ENCODE assay signal across 12 mouse cellular contexts in genomic region chr8:71411535-71412273, GRCm38 (mm10). TPM values are rescaled to one million over a fixed set of nuclear protein-coding genes. Genes with fewer than 3 reads are reported as not detected.
DNase-seq lines count a peak whose midpoint lies in the region; ATAC-seq and TF ChIP-seq lines count a peak whose summit lies in the region.
"Had no signal": no experiment of that assay in that cellular context is flagged by ENCODE, and none has a peak within 500 bp of the region (broad histone marks: within the 10 kb centered on the region; RNA-seq: fewer than 3 reads in every experiment).

No protein-coding gene starts in this region.

- H3K4me1 ChIP-seq in lung, embryonic 16.5 days (replicated peaks; ENCODE audit: control insufficient read depth, insufficient read depth, low read length), result peaks cover 6% of the 10 kb centered on the region
- H3K4me1 ChIP-seq in lung, adult 2 months (ENCODE audit: control insufficient read depth, insufficient read depth, low read length), result no peaks in the 10 kb centered on the region
- no peaks in the 10 kb centered on the region for H3K4me1 ChIP-seq in embryonic facial prominence, embryonic 14.5 days (ENCODE audit: control insufficient read depth, insufficient read depth, low read length)

- H3K36me3 ChIP-seq in lung, embryonic 16.5 days (ENCODE audit: control insufficient read depth, insufficient read depth, low read length), result peaks cover 11% of the 10 kb centered on the region
- peaks cover 27% of the 10 kb centered on the region for H3K36me3 ChIP-seq in embryonic facial prominence, embryonic 14.5 days (ENCODE audit: control insufficient read depth, insufficient read depth, low read length)

- H3K9ac ChIP-seq in lung, embryonic 16.5 days (ENCODE audit: low read length), result no peak overlapping the region
- no peak overlapping the region for H3K9ac ChIP-seq in embryonic facial prominence, embryonic 14.5 days (ENCODE audit: low read depth, low read length)

- TF ChIP-seq POLR2A in lung, adult 2 months (IDR thresholded peaks at IDR 0.05; ENCODE audit: borderline replicate concordance, extremely low read depth, low read depth, low read length), result no peak

- no peak overlapping the region for H3K4me2 ChIP-seq in lung, embryonic 16.5 days (ENCODE audit: low read depth, low read length)
- no peak overlapping the region for H3K4me2 ChIP-seq in embryonic facial prominence, embryonic 14.5 days (ENCODE audit: low read depth, low read length)

- H3K27ac ChIP-seq in lung, embryonic 16.5 days (ENCODE audit: low read length), result no peak overlapping the region
- H3K27ac ChIP-seq in embryonic facial prominence, embryonic 14.5 days (replicated peaks; ENCODE audit: low read depth, low read length), result no peak overlapping the region

- TF ChIP-seq CTCF in lung, adult 2 months (IDR thresholded peaks at IDR 0.05; ENCODE audit: insufficient read depth, low read length), result no peak

- H3K27me3 ChIP-seq in lung, embryonic 16.5 days (ENCODE audit: control insufficient read depth, insufficient read depth, low read depth, low read length), result no peaks in the 10 kb centered on the region
- no peaks in the 10 kb centered on the region for H3K27me3 ChIP-seq in embryonic facial prominence, embryonic 14.5 days (replicated peaks; ENCODE audit: control insufficient read depth, insufficient read depth, low read length)

- no peak overlapping the region for H3K4me3 ChIP-seq in lung, embryonic 16.5 days (ENCODE audit: low read length)
- no peak overlapping the region for H3K4me3 ChIP-seq in lung, adult 2 months (replicated peaks; ENCODE audit: extremely low read depth, low read depth, low read length)
- no peak overlapping the region for H3K4me3 ChIP-seq in embryonic facial prominence, embryonic 14.5 days (ENCODE audit: low read depth, low read length)

- no peak for DNase-seq in lung, adult 2 months
- DNase-seq in embryonic facial prominence, embryonic 14.5 days (ENCODE audit: low spot score), result peak; percentile 13
- peak; percentile 71 for DNase-seq in naive thymus-derived CD4-positive, alpha-beta T cell, adult 2 months (ENCODE audit: low read depth)
- no peak for DNase-seq in ovary, adult 18-20 months (ENCODE audit: low spot score)
- no peak for DNase-seq in right cerebral cortex, postnatal 14 days
- DNase-seq: adrenal gland, adult 2 months; cerebellum, postnatal 36 days; heart, postnatal 4 days; kidney, adult 2 months; lung, postnatal 14 days had no signal

- ATAC-seq in lung, embryonic 16.5 days (ENCODE audit: low read depth), result peak; percentile 35
- peak; percentile 63 for ATAC-seq in CD4-positive, CD25-positive, alpha-beta regulatory T cell, adult 4 months
- ATAC-seq in embryonic facial prominence, embryonic 14.5 days (ENCODE audit: low read depth), result no peak

- WGBS in lung, embryonic 16.5 days, result 43% methylated on average over 11 of the region's 11 CpGs
- WGBS in lung, adult 2 months, result 40% methylated on average over 11 of the region's 11 CpGs
- WGBS in embryonic facial prominence, embryonic 14.5 days, result 49% methylated on average over 11 of the region's 11 CpGs

- no peaks in the 10 kb centered on the region for H3K9me3 ChIP-seq in lung, embryonic 16.5 days (ENCODE audit: control insufficient read depth, low read length)
- no peaks in the 10 kb centered on the region for H3K9me3 ChIP-seq in embryonic facial prominence, embryonic 14.5 days (ENCODE audit: control insufficient read depth, low read length)

RNA-seq across cellular contexts. Expression of gene Ankle1, which starts 5.9 kb away (rescaled TPM):
- 44.9 and 49.4 TPM in 2 replicates for polyA plus RNA-seq in lung, embryonic 16.5 days (2015; fragmentation: Nextera tagmentation; extraction: Ambion mirVana)
- 1.4 and 2.2 TPM in 2 replicates for polyA plus RNA-seq in lung, adult 2 months (2012; rRNA removed)
- polyA plus RNA-seq in CD4-positive, CD25-positive, alpha-beta regulatory T cell, adult 4 months (2017; shearing (Covaris generic)), result 1 to 10 TPM in 1 of 2 experiments, under 1 TPM in 1; 0.20 to 1.6 TPM
- polyA plus RNA-seq in embryonic facial prominence, embryonic 14.5 days (2014; fragmentation: Nextera tagmentation; extraction: Ambion mirVana), result 13.0 and 16.4 TPM in 2 replicates

RNA-seq across cellular contexts. Expression of gene Babam1, which starts 15.0 kb away (rescaled TPM):
- 96.9 and 108 TPM in 2 replicates for polyA plus RNA-seq in lung, embryonic 16.5 days (2015; fragmentation: Nextera tagmentation; extraction: Ambion mirVana)
- 120 and 145 TPM in 2 replicates for polyA plus RNA-seq in lung, adult 2 months (2012; rRNA removed)
- polyA plus RNA-seq in CD4-positive, CD25-positive, alpha-beta regulatory T cell, adult 4 months (2017; shearing (Covaris generic)), result 10 to 100 TPM; 54.6 to 55.8 TPM
- polyA plus RNA-seq in embryonic facial prominence, embryonic 14.5 days (2014; fragmentation: Nextera tagmentation; extraction: Ambion mirVana), result 79.6 and 85.2 TPM in 2 replicates

RNA-seq across cellular contexts. Expression of gene Ushbp1, which starts 16.1 kb away (rescaled TPM):
- 37.3 and 40.7 TPM in 2 replicates for polyA plus RNA-seq in lung, embryonic 16.5 days (2015; fragmentation: Nextera tagmentation; extraction: Ambion mirVana)
- polyA plus RNA-seq in lung, adult 2 months (2012; rRNA removed), result 155 and 170 TPM in 2 replicates
- not detected for polyA plus RNA-seq in CD4-positive, CD25-positive, alpha-beta regulatory T cell, adult 4 months (2017; shearing (Covaris generic))
- polyA plus RNA-seq in embryonic facial prominence, embryonic 14.5 days (2014; fragmentation: Nextera tagmentation; extraction: Ambion mirVana), result 9.4 and 11.3 TPM in 2 replicates

RNA-seq across cellular contexts. Expression of gene Nr2f6, which starts 29.9 kb away (rescaled TPM):
- 36.2 and 39.9 TPM in 2 replicates for polyA plus RNA-seq in lung, embryonic 16.5 days (2015; fragmentation: Nextera tagmentation; extraction: Ambion mirVana)
- 133 and 205 TPM in 2 replicates for polyA plus RNA-seq in lung, adult 2 months (2012; rRNA removed)
- polyA plus RNA-seq in CD4-positive, CD25-positive, alpha-beta regulatory T cell, adult 4 months (2017; shearing (Covaris generic)), result under 1 TPM in 1 of 2 experiments, not detected in 1; 0.36 TPM
- 57.2 and 61.9 TPM in 2 replicates for polyA plus RNA-seq in embryonic facial prominence, embryonic 14.5 days (2014; fragmentation: Nextera tagmentation; extraction: Ambion mirVana)

RNA-seq across cellular contexts. Expression of gene Ocel1, which starts 40.6 kb away (rescaled TPM):
- 5.9 and 6.3 TPM in 2 replicates for polyA plus RNA-seq in lung, embryonic 16.5 days (2015; fragmentation: Nextera tagmentation; extraction: Ambion mirVana)
- polyA plus RNA-seq in lung, adult 2 months (2012; rRNA removed), result 16.9 and 21.1 TPM in 2 replicates
- 1 to 10 TPM; 3.9 to 4.1 TPM for polyA plus RNA-seq in CD4-positive, CD25-positive, alpha-beta regulatory T cell, adult 4 months (2017; shearing (Covaris generic))
- 3.8 and 4.0 TPM in 2 replicates for polyA plus RNA-seq in embryonic facial prominence, embryonic 14.5 days (2014; fragmentation: Nextera tagmentation; extraction: Ambion mirVana)

Comparison
In these comparisons a context has a peak if more than half of its experiments do, and no peak if none do; other contexts are left out.
1. DNase-seq: peak in embryonic facial prominence, embryonic 14.5 days (single experiment) and naive thymus-derived CD4-positive, alpha-beta T cell, adult 2 months (single experiment); none in lung, adult 2 months (single experiment), ovary, adult 18-20 months (single experiment) and right cerebral cortex, postnatal 14 days (single experiment).